Comparison of ENCODE assay signal across 30 mouse cellular contexts in genomic region chr7:71398959-71399756, GRCm38 (mm10). TPM values are rescaled to one million over a fixed set of nuclear protein-coding genes. Genes with fewer than 3 reads are reported as not detected.
DNase-seq lines count a peak whose midpoint lies in the region; ATAC-seq and TF ChIP-seq lines count a peak whose summit lies in the region.
"Had no signal": no experiment of that assay in that cellular context is flagged by ENCODE, and none has a peak within 500 bp of the region (broad histone marks: within the 10 kb centered on the region; RNA-seq: fewer than 3 reads in every experiment).

No protein-coding gene starts in this region.

- ATAC-seq in lung, embryonic 14.5 days (ENCODE audit: insufficient read depth) = peak; percentile 90
- ATAC-seq in stomach, embryonic 15.5 days (ENCODE audit: insufficient read depth, low FRiP score, low read depth) = no peak
- no peak for ATAC-seq in stomach, postnatal 0 days (ENCODE audit: low FRiP score, low TSS enrichment)
- ATAC-seq in kidney, embryonic 16.5 days (ENCODE audit: low FRiP score, low TSS enrichment) = peak; percentile 94
- no peak for ATAC-seq in frontal cortex, adult (ENCODE audit: low TSS enrichment)
- ATAC-seq: CD4-positive, CD25-positive, alpha-beta regulatory T cell, adult 4 months; forebrain, postnatal 0 days; hindbrain, postnatal 0 days; intestine, postnatal 0 days; liver, embryonic 12.5 days; liver, postnatal 0 days had no signal

- TF ChIP-seq EP300 in stomach, postnatal 0 days (optimal IDR thresholded peaks at IDR 0.05) = no peak

- H3K27ac ChIP-seq in lung, embryonic 14.5 days (ENCODE audit: low read depth) = peak overlapping the region; percentile 65
- H3K27ac ChIP-seq in stomach, embryonic 15.5 days = 0 out of 2 replicates have a peak overlapping the region, but pooled peaks have one; percentile 24
- H3K27ac ChIP-seq in stomach, postnatal 0 days (replicated peaks) = no peak overlapping the region
- H3K27ac ChIP-seq in kidney, embryonic 16.5 days (ENCODE audit: low read length) = peak overlapping the region; percentile 94
- H3K27ac ChIP-seq: embryonic facial prominence, embryonic 13.5 days; hindbrain, embryonic 12.5 days; hindbrain, postnatal 0 days; liver, embryonic 12.5 days; midbrain, embryonic 12.5 days; neural tube, embryonic 13.5 days had no signal

- H3K4me1 ChIP-seq in lung, embryonic 14.5 days (ENCODE audit: insufficient read depth) = peaks cover 10% of the 10 kb centered on the region; the same call in 1 of the 2 replicates
- H3K4me1 ChIP-seq in lung, adult 2 months (ENCODE audit: control insufficient read depth, insufficient read depth, low read length) = no peaks in the 10 kb centered on the region
- H3K4me1 ChIP-seq in stomach, embryonic 15.5 days = no peaks in the 10 kb centered on the region
- H3K4me1 ChIP-seq in stomach, postnatal 0 days (replicated peaks; ENCODE audit: control insufficient read depth, insufficient read depth) = no peaks in the 10 kb centered on the region
- peaks cover 33% of the 10 kb centered on the region for H3K4me1 ChIP-seq in kidney, embryonic 16.5 days (ENCODE audit: insufficient read depth, low read length)
- H3K4me1 ChIP-seq: embryonic facial prominence, embryonic 13.5 days; hindbrain, embryonic 12.5 days; midbrain, embryonic 12.5 days; neural tube, embryonic 13.5 days had no signal

- DNase-seq in lung, embryonic 14.5 days = peak; percentile 86
- DNase-seq in lung, adult 2 months = no peak
- no peak for DNase-seq in stomach, postnatal 0 days (ENCODE audit: low spot score)
- DNase-seq in cerebellum, adult 9-11 months = no peak
- DNase-seq: adrenal gland, postnatal 14 days; cerebellum, adult 11 months; cerebellum, adult 9-10 months; forebrain, postnatal 0 days; gastrocnemius, postnatal 14 days; heart, postnatal 36 days; layer of hippocampus, postnatal 36 days; left cerebral cortex, postnatal 4 days; liver, postnatal 0 days had no signal

- no peak overlapping the region for H3K4me3 ChIP-seq in lung, embryonic 14.5 days (ENCODE audit: low read depth, low read length)
- H3K4me3 ChIP-seq in lung, adult 2 months (replicated peaks; ENCODE audit: extremely low read depth, low read depth, low read length) = no peak overlapping the region
- no peak overlapping the region for H3K4me3 ChIP-seq in stomach, embryonic 15.5 days (replicated peaks)
- H3K4me3 ChIP-seq in stomach, postnatal 0 days (ENCODE audit: low read depth, low read length) = no peak overlapping the region
- H3K4me3 ChIP-seq in kidney, embryonic 16.5 days (ENCODE audit: low read length) = no peak overlapping the region
- H3K4me3 ChIP-seq: embryonic facial prominence, embryonic 13.5 days; erythroblast, embryonic 14.5 days; hindbrain, embryonic 12.5 days; liver, embryonic 12.5 days; midbrain, embryonic 12.5 days; neural tube, embryonic 13.5 days had no signal

- no peak overlapping the region for H3K9ac ChIP-seq in lung, embryonic 14.5 days
- no peak overlapping the region for H3K9ac ChIP-seq in stomach, embryonic 15.5 days
- no peak overlapping the region for H3K9ac ChIP-seq in stomach, postnatal 0 days (ENCODE audit: low read length)
- no peak overlapping the region for H3K9ac ChIP-seq in kidney, embryonic 16.5 days (replicated peaks; ENCODE audit: low read length)
- H3K9ac ChIP-seq: embryonic facial prominence, embryonic 13.5 days; forebrain, postnatal 0 days; hindbrain, embryonic 12.5 days; liver, embryonic 12.5 days; liver, postnatal 0 days; midbrain, embryonic 12.5 days; neural tube, embryonic 13.5 days had no signal

- no peak for TF ChIP-seq CTCF in lung, embryonic 14.5 days (IDR thresholded peaks at IDR 0.05; ENCODE audit: low read depth)
- no peak for TF ChIP-seq CTCF in lung, adult 2 months (IDR thresholded peaks at IDR 0.05; ENCODE audit: insufficient read depth, low read length)
- TF ChIP-seq CTCF in stomach, postnatal 0 days (IDR thresholded peaks at IDR 0.05; ENCODE audit: low read depth) = no peak

- H3K27me3 ChIP-seq in lung, embryonic 14.5 days (ENCODE audit: insufficient read depth, low read length) = no peaks in the 10 kb centered on the region
- no peaks in the 10 kb centered on the region for H3K27me3 ChIP-seq in stomach, embryonic 15.5 days (replicated peaks)
- no peaks in the 10 kb centered on the region for H3K27me3 ChIP-seq in stomach, postnatal 0 days (ENCODE audit: control insufficient read depth, insufficient read depth, low read length)
- no peaks in the 10 kb centered on the region for H3K27me3 ChIP-seq in kidney, embryonic 16.5 days (ENCODE audit: insufficient read depth, low read length)
- H3K27me3 ChIP-seq: embryonic facial prominence, embryonic 13.5 days; hindbrain, embryonic 12.5 days; liver, embryonic 12.5 days; neural tube, embryonic 13.5 days had no signal

- no peaks in the 10 kb centered on the region for H3K36me3 ChIP-seq in lung, embryonic 14.5 days (ENCODE audit: insufficient read depth)
- H3K36me3 ChIP-seq in stomach, embryonic 15.5 days = no peaks in the 10 kb centered on the region
- no peaks in the 10 kb centered on the region for H3K36me3 ChIP-seq in stomach, postnatal 0 days (ENCODE audit: control insufficient read depth, insufficient read depth, low read length)
- H3K36me3 ChIP-seq in kidney, embryonic 16.5 days (ENCODE audit: insufficient read depth, low read length) = no peaks in the 10 kb centered on the region
- H3K36me3 ChIP-seq: embryonic facial prominence, embryonic 13.5 days; hindbrain, embryonic 12.5 days; liver, embryonic 12.5 days; midbrain, embryonic 12.5 days; neural tube, embryonic 13.5 days had no signal

- 36% methylated on average over 10 of the region's 10 CpGs for WGBS in lung, embryonic 14.5 days
- WGBS in lung, adult 2 months = 69% methylated on average over 10 of the region's 10 CpGs
- 59% methylated on average over 10 of the region's 10 CpGs for WGBS in stomach, embryonic 15.5 days
- 74% methylated on average over 10 of the region's 10 CpGs for WGBS in stomach, postnatal 0 days
- WGBS in kidney, embryonic 16.5 days = 17% methylated on average over 10 of the region's 10 CpGs

- TF ChIP-seq POLR2A in lung, adult 2 months (IDR thresholded peaks at IDR 0.05; ENCODE audit: borderline replicate concordance, extremely low read depth, low read depth, low read length) = no peak

- no peak overlapping the region for H3K4me2 ChIP-seq in lung, embryonic 14.5 days
- H3K4me2 ChIP-seq in stomach, embryonic 15.5 days = no peak overlapping the region
- H3K4me2 ChIP-seq in stomach, postnatal 0 days (replicated peaks; ENCODE audit: low read depth) = no peak overlapping the region
- H3K4me2 ChIP-seq in kidney, embryonic 16.5 days (replicated peaks; ENCODE audit: low read depth, low read length) = no peak overlapping the region
- H3K4me2 ChIP-seq: embryonic facial prominence, embryonic 13.5 days; heart, embryonic 11.5 days; hindbrain, embryonic 12.5 days; liver, embryonic 12.5 days; midbrain, embryonic 12.5 days; neural tube, embryonic 13.5 days had no signal

- no peaks in the 10 kb centered on the region for H3K9me3 ChIP-seq in lung, embryonic 14.5 days (ENCODE audit: low read depth, low read length)
- no peaks in the 10 kb centered on the region for H3K9me3 ChIP-seq in stomach, embryonic 15.5 days
- no peaks in the 10 kb centered on the region for H3K9me3 ChIP-seq in stomach, postnatal 0 days (ENCODE audit: control insufficient read depth, low read length)
- no peaks in the 10 kb centered on the region for H3K9me3 ChIP-seq in kidney, embryonic 16.5 days (ENCODE audit: low read length)
- H3K9me3 ChIP-seq: embryonic facial prominence, embryonic 13.5 days; hindbrain, embryonic 12.5 days; liver, embryonic 12.5 days; midbrain, embryonic 12.5 days; neural tube, embryonic 13.5 days had no signal

RNA-seq across cellular contexts. Expression of gene Gm10295, which starts 47.9 kb away (rescaled TPM):
- not detected in 2 replicates for polyA plus RNA-seq in lung, embryonic 14.5 days (2014; fragmentation: Nextera tagmentation; extraction: Ambion mirVana)
- not detected in 2 replicates for polyA plus RNA-seq in lung, adult 2 months (2012; rRNA removed)
- not detected in 2 replicates for polyA plus RNA-seq in stomach, embryonic 15.5 days (2015; fragmentation: Nextera tagmentation; extraction: Ambion mirVana)
- polyA plus RNA-seq in stomach, postnatal 0 days (2015; fragmentation: Nextera tagmentation; extraction: Ambion mirVana) = 0.07 TPM in 1 of 2 replicates, not detected in the other
- not detected in 2 replicates for polyA plus RNA-seq in kidney, embryonic 16.5 days (2015; fragmentation: Nextera tagmentation; extraction: Ambion mirVana)
- polyA plus RNA-seq: CD4-positive, CD25-positive, alpha-beta regulatory T cell, adult 4 months; embryonic facial prominence, embryonic 13.5 days; erythroblast, embryonic 14.5 days; forebrain, embryonic 11.5 days; forebrain, postnatal 0 days; heart, embryonic 11.5 days; heart, embryonic 16.5 days; hindbrain, embryonic 12.5 days; hindbrain, postnatal 0 days; intestine, postnatal 0 days; large intestine, adult 2 months; limb, embryonic 14.5 days; liver, embryonic 12.5 days; liver, postnatal 0 days; midbrain, embryonic 12.5 days; neural tube, embryonic 13.5 days had no signal

Comparison
In these comparisons a context has a peak if more than half of its experiments do, and no peak if none do; other contexts are left out.
1. ATAC-seq: peak in lung, embryonic 14.5 days (single experiment) and kidney, embryonic 16.5 days (single experiment); none in stomach, embryonic 15.5 days (single experiment), stomach, postnatal 0 days (single experiment) and frontal cortex, adult (single experiment).